Mouse (Mus musculus): Measurements from ENCODE around the gene Dhx29.

Dhx29 gene

DNA sequence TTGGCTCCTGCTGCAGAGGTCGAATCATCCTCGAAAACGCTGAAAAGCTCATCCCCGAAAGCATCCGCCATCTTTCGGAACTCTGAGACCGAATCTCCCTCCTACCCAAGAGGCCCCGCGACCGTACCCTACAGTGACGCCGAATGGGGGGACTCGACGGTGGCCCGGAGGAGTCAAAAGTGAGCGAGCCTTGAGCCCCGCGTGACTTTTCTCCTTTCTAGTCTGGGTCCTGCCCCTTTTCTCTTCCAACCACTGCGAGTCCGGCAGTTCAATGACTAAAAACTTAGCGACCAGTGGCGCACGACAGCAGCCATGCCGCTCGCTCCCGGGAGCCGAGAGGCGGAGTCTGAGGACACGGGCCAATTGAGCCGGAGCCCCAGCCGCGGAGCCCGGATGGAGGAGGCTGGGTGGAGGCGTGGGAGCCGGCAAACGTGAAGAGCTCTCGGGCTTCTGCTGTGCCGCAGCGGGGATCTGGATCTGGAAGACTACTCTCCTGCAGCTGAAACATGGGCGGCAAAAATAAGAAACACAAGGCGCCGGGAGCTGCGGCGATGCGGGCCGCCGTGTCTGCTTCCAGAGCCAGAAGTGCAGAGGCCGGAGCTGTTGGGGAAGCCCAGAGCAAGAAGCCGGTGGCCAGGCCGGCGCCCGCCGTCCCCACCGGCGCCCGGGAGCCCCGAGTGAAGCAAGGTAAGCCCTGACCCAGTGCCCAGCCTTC lies at the start of gene Dhx29, which contains the start of gene Mtrex:
Dhx29 (plus strand) TSS at position 168 of the 715 bp plus-strand sequence.
Mtrex (minus strand) TSS at position 112 of the 715 bp plus-strand sequence.
- DNase-seq (ENCODE audit: low spot score): peak; percentile 99

- no peak for DNase-seq (ENCODE audit: low spot score)
Observed at GRCm38 (mm10) chr13:112887234-112887633, 40.0 kb upstream of the Dhx29 start.

DNA sequence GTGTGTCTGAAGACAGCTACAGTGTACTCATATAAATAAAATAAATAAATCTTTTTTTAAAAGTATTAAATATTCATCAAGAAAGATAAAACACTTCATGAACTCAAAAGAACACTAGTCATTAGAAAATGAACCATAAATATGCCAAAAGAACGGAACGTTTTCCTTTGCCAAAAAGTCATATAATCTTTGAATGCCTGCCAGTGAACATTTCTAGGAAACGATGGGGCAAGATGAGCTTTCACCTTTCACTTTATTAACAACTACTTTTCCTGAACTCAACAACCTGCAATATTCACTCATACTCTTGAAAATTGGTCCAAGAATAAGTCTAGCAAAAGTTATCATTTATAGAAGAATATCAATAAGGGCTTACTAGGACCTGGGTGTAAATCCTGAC lies 25.1 kb upstream of the Dhx29 start:
- DNase-seq (ENCODE audit: low spot score): no peak

DNA sequence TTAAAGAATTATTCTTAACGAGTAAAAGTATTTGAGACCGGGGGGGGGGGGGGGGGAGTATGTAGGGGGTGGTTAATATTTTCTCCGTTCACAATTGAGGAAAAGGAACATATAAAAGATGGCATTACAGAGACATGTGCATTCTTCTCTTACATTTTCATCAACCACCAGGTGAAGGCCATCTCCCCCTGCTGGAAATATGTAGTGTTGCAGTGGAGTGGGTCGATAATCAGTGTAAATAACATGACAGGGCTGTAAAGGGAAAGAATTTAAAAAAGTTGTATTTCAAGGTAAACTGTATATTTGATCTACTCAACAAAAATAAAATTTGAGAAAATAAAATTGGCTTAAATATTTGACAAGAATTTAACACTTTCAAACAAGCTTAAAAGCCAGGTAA lies 17.6 kb upstream of the Dhx29 start:
- DNase-seq (ENCODE audit: low spot score): no peak

DNA sequence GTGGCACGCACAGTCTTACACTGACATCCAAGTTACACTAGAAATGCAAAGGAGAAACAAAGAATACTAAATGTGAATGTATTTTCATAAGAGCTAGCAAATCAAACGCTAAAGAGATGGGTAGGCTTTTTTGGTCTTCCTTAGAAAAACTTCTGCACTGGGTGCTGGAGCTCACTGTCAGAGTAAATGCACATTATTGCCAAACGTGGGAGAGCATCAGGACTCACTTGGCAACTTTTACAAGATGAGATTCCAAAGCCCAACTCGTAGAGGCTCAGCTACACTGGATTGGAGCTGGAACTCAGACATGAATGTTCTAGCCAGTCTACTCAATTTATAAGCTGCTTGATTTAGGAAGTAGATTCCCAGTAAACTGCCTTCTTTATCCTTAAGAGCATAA lies 16.8 kb upstream of the Dhx29 start:
- no peak for DNase-seq (ENCODE audit: low spot score)

DNA sequence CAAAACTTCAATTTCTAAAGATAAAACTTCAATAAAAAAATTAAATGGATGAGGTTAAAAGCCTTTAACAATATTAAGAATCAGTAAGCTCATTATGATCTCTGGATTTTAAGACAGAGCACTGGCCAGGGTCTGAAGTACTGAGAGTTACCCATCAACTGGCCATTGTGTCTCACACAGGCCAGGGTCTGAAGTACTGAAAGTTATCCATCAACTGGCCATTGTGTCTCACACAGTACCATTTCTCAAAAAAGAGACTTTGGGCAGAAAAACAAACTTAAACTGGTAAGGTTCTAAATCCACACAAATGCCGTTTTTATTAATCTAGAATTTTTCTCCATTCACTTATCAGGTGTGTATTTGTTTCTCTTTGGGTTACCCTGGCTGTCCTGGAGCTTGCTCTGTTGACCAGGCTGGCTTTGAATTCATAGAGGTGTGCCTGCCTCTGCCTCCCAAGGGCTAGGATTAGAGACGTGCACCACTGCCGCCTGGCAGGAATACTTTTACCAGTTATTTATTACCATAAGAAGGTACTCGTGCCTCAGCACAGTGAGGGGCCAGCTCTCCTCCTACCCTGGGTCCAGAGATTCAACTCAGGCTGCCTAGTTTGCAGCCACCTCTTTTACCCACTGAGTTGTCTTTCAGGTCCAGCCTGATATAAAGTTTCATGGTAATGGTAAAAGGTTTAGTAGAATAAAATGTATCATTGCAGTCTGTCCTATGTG lies 8.0 kb upstream of the Dhx29 start:
- no peak for DNase-seq (ENCODE audit: low spot score)

DNA sequence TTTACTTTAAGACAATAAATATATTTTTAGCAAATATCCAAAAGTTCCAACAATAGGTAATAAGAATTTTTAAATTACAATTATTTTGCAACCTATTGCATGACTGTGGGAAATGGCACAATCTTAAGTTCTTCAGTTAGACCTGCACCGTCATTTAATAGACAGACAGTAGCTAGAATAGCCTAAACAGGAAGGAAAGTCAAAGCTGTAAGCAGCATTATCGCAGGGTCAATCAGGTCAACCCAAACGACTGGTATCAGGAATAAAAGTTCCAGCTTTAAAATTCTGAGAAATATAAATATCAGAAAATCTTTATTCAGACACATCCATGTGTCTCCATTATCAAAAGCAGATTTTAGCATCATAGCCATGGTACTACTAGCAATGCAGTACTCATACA lies 6.3 kb upstream of the Dhx29 start:
- DNase-seq (ENCODE audit: low spot score): no peak

DNA sequence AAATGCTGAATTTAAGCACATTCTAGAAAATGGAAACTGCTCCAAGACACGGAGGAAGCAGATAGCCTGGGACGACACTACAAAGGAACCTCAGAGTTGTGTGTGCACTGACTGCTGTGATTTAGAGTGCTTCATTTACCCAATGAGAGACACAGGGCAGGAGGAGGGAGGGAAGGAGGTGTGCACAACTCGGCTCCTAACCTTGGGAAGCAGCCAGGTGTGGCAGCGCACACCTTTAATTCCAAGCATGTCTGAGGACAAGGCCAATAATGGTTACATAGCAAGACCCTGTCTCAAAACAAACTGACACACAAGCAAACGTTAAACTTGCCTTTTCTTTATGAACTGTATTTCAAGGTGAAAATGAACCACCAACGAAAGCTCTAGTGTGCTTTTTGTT lies 2.0 kb upstream of the Dhx29 start:
- DNase-seq (ENCODE audit: low spot score): no peak

- DNase-seq (ENCODE audit: low spot score): no peak
Observed at GRCm38 (mm10) chr13:112925976-112926375, 1.3 kb upstream of the Dhx29 start.

DNA sequence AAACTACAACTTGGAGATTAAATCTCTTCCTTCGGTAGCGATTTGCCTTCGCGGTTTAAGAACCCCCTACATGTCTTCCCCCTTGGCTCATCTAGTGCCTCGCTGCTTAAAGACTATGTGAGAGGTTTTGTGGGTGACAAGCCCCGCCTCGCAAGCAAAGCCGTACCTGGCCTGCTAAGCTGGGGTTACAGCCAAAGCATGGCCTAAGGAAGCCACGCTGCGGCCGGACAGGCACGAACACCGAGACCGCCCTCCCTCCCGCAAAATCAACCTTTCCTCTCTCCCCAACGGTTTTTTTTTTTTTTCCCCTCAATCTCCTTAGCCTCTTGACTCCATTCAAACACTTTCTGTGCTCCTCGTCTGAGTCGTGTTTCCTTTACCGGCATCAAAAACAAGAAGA lies 458 bp upstream of the Dhx29 start:
- no peak for DNase-seq (ENCODE audit: low spot score)

DNA sequence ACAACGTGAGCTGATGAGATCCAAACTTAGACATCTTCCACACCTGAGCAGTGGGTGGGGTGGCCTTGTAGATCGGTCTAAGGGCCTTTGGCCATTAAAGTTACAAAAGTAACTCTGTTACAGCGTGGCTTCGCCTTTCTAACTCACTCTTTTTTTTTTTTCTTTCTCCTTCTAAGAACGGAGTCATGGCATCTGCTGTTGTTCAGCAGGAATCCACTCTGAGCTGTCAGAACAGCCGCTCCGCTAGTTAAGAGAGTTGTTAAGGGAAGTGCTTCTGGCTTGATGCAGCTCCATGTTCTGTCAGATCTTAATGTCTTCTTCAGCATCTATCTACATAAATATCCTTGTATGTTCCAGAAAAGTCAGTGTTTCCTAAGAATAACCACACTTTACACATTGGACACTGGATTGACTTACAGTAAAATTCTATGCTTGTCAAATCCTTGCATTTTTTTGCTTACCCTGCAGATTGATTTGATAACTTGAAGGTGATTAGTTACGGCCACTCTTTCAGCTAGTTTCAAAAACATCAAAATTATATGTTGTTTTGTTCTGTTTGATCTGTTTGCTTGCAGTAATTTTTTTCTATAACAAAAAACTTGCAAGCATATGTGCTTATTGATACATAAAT lies 899 bp downstream of the Dhx29 start:
- no peak for DNase-seq (ENCODE audit: low spot score)

- DNase-seq (ENCODE audit: low spot score): no peak
Observed at GRCm38 (mm10) chr13:112938130-112938529, 10.9 kb downstream of the Dhx29 start.

DNA sequence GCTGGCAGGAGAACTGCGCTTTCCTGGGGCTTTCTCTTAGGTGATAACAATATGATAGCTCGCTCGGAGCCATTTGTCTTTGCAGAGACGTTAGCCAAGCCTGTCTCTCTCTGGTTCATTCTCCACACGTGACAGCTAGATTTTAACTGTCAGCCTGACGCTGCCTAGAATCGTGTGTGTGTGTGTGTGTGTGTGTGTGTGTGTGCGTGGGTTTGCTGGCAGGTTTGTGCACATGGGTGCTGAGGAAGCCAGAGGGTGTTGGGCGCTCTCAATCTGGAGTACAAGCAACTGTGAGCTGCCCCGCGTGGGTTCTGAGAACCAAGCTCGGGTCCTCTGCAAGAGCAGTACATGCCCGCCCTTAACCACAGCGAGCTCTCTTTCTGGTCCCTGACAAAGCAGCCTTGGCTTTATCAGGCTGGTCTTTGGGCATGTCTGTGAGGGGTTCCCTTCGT lies 14.7 kb downstream of the Dhx29 start:
- no peak for DNase-seq (ENCODE audit: low spot score)

- no peak for DNase-seq (ENCODE audit: low spot score)
Observed at GRCm38 (mm10) chr13:112945312-112945711, 18.1 kb downstream of the Dhx29 start.

GRCm38 (mm10) chr13:112945900-112946299 lies 18.6 kb downstream of the Dhx29 start:
- no peak for DNase-seq (ENCODE audit: low spot score)

DNA sequence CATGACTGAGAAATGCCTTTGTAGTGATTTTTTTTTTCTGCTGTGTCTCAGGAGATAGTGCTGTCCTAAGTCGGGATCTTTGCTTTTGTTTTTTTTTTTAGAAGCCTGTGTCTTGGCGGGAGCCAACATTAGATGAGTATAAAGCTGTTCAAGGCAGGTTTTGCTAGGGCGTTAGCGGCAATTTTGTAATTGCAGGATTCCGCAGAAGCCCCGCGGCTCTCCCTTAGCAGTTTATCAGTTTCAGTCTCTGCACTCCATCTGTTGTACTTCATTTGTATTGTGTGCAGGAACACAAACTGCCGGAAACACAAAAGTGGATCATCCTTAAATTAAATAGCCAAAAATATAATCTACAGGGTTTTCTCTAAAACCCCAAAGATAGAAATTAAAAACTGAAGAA lies 26.8 kb downstream of the Dhx29 start:
- no peak for DNase-seq (ENCODE audit: low spot score)

DNA sequence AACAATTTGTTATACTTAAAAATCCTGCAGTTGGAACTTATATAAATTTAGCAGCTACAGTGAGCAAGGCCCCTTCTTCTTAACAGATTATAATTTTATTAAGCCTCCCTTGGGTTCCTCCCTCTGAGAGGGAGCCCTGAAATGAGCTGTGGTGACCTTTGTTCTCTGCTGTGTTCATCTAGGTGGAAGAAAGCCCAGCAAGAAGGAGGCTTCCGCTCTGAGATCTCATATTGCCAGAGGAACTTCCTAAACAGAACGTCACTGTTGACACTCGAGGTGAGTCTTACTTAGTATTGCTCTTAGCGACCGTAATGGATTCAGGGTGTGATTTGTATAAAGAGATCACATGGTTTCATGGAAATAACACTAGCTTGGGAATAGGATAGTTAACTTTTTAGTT lies 35.8 kb downstream of the Dhx29 start:
- DNase-seq (ENCODE audit: low spot score): no peak

DNA sequence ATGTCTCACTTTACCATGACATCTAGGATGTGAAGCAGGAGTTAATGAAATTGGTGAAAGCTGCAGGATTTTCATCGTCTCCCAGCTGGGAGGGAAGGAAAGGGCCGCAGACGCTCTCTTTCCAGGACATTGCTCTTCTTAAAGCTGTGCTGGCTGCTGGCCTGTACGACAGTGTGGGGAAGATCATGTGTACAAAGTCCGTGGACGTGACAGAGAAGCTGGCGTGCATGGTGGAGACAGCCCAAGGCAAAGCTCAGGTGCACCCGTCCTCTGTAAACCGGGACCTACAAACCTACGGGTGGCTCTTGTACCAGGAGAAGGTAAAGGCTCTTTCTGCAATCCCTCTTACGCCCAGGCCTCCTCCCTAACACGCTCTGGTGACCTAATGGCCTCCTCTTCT lies 37.2 kb downstream of the Dhx29 start:
- no peak for DNase-seq (ENCODE audit: low spot score)

GRCm38 (mm10) chr13:112967267-112967666 lies 40.0 kb downstream of the Dhx29 start:
- DNase-seq (ENCODE audit: low spot score): no peak

DNA sequence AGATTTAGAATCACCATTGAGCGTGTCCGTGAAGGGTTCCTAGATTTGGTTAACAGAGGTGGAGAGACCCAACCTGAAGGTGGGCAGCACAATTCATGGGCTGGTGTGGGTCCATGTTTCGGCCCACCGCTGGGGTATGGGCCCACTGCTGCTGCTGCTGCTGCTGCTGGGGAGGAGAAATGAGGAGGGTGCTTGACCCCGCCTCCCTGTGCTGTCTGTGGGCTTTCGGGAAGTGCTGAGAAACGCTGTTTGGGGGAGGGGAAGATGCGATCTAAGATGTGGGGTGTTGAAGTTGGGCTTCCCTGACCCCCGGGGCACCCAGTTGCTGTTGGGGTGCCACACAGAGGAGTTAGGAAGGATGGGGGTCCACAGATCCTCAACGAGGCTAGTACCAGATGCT lies 49.5 kb downstream of the Dhx29 start:
- no peak for DNase-seq (ENCODE audit: low spot score)

DNA sequence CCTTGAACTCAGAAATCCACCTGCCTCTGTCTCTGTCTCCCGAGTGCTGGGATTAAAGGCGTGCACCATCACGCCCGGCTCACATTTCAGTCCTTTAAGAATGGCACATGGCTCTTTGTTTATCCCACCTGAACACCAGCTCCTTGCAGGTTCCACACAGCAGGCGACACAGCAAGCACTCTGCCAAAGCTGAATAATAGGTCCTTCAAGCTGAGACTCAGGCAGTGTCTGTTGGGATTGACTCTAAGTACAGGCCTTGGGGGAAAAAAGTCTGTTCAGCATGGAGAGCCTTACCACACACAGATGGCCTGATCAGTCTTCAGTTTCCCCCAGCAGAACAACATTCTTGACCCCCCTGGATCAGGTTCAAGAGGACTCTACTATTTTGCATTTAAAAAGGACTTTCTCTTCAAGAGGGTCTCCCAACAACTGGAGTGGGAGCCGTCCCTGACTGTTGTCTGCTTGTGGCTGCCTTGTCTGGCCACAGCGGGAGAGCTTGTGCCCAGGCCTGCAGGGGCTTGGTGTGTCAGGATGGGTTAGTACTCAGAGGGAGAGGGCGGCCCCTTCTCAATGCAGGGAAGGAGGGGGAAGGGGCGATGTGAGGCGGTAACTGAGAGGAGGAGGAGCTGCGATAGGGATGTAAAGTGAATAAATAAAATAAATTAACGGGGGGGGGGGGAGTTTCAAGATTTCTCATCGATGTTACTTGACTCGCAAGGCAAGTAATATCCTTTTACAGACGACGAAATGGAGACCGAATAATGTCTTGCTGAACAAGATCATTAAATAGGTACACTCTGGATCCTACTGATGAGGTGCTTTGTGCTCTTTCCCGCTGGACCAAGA lies 58.6 kb downstream of the Dhx29 start:
- no peak for DNase-seq (ENCODE audit: low spot score)

GRCm38 (mm10) chr13:112986451-112986950 lies 59.2 kb downstream of the Dhx29 start:
- DNase-seq (ENCODE audit: low spot score): no peak
